Mouse (Mus musculus) heart, adult 11 months (tissue): ENCODE results near the gene Olfr680-ps1.
"Not testable (repeated sequence)": the region's sequence is repeated elsewhere in the genome, so short reads cannot be mapped to it uniquely, and the experiment has no call there.

Experiments
- DNase-seq: peaks from one replicate; pipeline ENCODE4 v3.0.0; 2022

The Olfr680-ps1 gene

DNA sequence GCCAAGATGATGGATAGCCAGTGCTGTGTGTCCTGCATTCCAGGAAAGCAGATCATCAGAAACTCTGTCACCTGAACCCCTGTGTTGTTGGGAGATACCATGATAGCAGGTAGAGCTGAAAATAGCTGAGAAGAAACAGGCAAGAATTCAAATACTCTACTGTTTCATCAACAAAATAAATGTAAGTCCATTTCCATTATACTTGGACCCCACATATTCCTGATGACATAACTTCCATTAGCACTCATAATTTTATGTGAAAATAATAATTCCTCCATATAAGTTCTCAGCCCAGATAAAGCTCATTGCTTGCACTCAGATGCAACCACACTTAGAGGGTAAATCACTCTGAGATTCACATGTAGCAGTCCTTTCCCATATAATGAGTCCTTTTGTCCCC, at the start of gene Olfr680-ps1:
Gene Olfr680-ps1 (minus strand): TSS at position 101 of the 400 bp plus-strand sequence.
- DNase-seq: not testable (repeated sequence)

DNA sequence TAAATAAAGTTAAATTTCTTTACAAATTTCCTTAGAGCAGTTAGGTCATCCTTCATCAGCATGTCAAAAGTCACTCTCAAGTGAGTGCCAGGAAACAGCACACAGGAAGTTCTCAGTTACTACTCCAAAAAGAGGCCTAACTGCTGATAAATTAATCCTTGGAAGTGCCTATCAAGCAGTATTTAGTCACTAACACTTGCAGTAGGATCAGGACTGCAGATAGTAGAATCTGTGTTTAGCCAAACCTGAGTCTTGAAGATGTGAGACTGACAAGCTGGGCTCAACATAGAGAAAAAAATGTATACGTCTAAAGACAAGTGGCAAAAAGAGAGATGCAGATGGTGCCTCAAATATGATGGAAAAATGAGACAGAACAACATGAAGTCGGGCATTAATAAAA, 48.7 kb upstream of the Olfr680-ps1 start:
- DNase-seq: no peak

DNA sequence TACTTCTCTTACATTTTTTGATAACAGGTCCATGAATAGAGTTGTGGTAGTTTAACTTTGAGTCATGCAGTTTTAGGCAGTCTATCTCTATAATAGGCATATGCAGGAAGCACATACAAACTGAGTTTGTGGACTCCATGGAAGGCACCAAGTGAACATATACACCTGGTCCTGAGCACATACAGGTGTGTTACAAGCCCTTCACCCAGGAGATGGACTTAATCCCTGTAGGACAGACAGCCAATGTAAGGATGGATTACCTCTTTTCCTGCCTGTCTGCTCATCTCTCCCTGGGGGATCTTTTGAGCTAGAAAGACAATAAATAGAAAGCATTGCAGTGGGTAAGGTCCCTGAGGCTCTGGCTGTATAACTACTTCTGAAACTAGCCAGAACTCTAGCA, 23.9 kb upstream of the Olfr680-ps1 start, which contains the start of gene Olfr681:
Gene Olfr681 (plus strand): TSS at position 301 of the 400 bp plus-strand sequence.
- DNase-seq: peak; percentile 44

DNA sequence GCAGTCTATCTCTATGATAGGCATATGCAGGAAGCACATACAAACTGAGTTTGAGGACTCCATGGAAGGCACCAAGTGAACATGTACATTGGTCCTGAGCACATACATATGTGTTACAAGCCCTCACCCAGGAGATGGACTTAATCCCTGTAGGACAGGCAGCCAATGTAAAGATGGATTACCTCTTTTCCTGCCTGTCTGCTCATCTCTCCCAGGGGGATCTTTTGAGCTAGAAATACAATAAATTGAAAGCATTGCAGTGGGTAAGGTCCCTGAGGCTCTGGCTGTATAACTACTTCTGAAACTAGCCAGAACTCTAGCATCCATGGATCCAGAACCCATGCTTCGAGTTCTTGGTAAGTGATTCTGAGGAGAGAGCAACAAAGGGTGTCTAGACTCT, 11.7 kb downstream of the Olfr680-ps1 start, which contains the start of gene Olfr679:
Gene Olfr679 (plus strand): TSS at position 301 of the 400 bp plus-strand sequence.
- DNase-seq: no peak

DNA sequence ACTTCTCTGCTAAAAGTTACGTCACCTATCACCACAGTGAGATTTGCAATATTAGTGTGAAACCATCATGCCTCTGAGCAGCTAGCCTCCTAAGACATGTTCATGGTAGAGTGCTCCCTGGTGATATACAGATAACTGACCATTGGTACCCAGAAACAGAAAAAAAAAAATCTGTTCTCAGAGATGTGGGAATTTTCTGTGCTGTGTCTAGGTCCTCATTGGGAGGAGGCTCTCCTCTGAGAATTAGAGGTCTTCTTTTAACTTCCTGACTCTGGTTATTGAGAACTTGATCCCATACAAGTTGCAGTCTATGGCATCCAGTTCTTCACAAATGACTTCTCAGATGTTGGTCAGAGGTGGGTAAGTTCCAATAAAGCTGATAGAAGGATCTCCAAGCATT, 28.4 kb downstream of the Olfr680-ps1 start, which contains the start of gene Olfr678:
Gene Olfr678 (plus strand): TSS at position 301 of the 400 bp plus-strand sequence.
- DNase-seq: no peak

DNA sequence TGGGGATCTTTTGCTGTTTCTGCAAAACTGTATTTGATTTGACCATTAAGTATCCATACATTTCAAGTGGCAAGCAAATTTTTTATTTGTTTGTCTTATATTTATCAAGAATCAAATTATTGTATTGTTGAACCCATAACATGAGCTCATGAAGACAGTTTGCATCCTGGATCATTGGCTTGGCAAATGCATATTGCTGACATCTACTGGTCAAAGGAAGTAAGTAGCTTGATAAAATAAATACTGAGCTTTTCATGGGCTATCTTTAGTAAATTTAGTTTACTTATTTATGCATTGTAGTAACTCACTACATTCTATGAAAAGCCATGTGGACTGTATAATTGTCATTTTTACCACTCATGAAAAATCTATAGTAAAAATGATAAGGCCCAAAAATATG, 33.7 kb downstream of the Olfr680-ps1 start:
- DNase-seq: no peak
